Mouse (Mus musculus) kidney, adult 18-20 months (tissue): ENCODE measurements around the gene Nxpe3.
"Not testable (repeated sequence)": the region's sequence is repeated elsewhere in the genome, so short reads cannot be mapped to it uniquely, and the experiment has no call there.

Experiments used
- DNase-seq: peaks from one replicate; pipeline ENCODE4 v3.0.0; 2021

Gene Nxpe3

GRCm38 (mm10) chr16:55889451-55889850 is 5.6 kb downstream of the Nxpe3 start:
- DNase-seq = no peak

- DNase-seq = no peak
These were observed 6.5 kb downstream of the Nxpe3 start for GRCm38 (mm10) chr16:55888584-55888960.

DNA sequence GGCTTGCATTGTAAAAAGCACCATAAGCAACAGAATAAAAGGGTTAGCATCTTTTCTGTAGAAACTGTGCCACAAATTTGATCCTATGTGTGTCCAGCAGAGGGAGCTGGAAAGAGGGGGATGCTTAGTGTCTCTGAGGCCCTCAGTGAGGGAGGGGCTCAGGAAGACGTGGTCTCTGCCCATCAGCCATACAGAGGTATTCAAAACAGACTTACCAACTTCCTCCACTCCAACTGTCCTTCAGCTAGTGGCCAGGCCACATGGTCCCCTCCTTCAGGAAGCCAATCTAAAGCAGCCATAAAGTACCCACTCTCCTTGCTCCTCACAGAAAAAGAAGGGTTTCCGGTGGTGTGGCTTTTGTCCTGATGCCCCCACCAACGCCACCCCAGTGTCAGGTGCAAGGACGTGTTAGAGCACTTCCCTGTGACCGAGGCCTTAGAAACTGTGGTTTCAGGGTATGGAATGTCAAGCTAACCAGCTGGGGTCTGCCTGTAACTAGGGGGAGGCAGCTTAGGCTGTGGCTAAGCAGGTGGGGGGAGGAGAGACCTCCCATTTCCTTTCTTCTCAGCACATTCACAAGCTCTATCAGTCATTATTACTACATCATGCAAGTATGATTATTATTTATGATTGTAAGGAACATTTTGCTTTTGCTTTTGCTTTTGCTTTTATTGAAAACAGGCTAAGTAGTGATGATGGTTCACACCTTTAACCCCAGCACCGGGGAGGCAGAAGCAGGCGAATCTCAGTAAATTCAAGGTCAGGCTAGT is 7.1 kb downstream of the Nxpe3 start:
- no peak for DNase-seq

- no peak for DNase-seq
These were observed 10.8 kb downstream of the Nxpe3 start for GRCm38 (mm10) chr16:55884246-55884645.

DNA sequence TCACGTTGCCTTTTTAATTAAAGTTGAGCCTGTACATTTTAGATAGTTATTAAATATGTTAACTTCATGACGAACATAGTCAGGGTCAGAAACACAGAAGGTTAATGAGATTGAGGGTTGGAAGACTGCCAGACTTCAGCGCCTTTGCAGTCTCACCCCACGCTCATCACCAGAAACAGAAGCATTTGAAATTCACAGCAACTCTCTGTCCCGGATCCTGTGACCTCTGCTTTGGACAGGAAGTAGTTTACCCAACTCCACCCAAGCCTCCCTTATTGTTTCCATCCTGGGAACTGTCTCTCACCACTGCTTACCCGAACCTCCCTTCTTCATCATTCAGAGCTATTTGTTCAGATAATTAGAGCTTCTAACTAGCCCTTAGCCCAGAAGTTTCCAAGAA is 19.1 kb downstream of the Nxpe3 start:
- DNase-seq = no peak

GRCm38 (mm10) chr16:55863832-55864231 is 31.3 kb downstream of the Nxpe3 start:
- no peak for DNase-seq

DNA sequence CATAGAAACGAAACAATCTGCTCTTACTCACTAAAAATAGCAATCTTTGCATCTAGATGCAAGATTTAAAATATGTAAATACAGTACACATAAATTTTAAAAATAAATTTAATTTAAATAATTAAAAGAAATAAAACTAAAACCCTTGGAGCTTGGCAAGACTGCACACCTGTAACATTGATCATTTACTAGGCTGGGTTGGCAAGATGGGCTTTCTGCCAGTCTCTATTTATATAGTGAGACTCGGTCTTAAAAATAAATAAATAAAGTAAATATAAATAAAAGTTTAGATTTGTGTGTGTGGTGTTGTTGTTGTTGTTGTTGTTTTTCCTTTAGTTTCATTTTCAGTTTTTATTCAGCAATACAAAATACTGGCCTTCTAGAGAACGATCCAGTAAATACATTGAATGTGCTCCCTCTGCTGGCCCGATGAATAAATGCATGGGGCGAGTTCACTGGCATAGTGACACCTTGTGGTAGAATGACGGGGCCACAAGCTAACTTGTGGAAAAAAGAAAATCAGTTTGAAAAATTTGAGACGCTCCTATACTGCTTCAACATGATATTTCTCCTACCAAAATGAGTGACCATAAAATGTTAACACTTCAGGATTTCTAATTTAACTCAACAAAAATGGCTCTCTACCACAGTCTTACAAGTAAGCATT is 31.8 kb downstream of the Nxpe3 start:
- DNase-seq = peak; percentile 74

- DNase-seq = no peak
These were observed 34.0 kb downstream of the Nxpe3 start for GRCm38 (mm10) chr16:55861104-55861503.

DNA sequence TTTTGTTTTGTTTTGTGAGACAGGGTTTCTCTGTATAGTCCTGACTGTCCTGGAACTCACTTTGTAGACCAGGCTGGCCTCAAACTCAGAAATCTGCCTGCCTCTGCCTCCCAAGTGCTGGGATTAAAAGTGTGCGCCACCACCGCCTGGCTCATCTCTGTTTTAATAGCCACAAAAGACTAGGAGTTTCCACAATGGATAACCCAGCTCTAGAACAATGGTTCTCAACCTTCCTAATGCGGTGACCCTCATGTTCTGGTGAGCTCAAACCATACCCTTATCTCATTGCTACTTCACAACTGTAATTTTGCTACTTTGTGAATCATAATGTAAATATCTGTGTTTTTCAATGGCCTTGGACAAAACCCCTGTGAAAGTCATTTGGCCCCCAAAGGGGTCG is 35.7 kb downstream of the Nxpe3 start:
- DNase-seq = not testable (repeated sequence)

- peak; percentile 77 for DNase-seq
These were observed 36.6 kb downstream of the Nxpe3 start for GRCm38 (mm10) chr16:55858465-55858864.

DNA sequence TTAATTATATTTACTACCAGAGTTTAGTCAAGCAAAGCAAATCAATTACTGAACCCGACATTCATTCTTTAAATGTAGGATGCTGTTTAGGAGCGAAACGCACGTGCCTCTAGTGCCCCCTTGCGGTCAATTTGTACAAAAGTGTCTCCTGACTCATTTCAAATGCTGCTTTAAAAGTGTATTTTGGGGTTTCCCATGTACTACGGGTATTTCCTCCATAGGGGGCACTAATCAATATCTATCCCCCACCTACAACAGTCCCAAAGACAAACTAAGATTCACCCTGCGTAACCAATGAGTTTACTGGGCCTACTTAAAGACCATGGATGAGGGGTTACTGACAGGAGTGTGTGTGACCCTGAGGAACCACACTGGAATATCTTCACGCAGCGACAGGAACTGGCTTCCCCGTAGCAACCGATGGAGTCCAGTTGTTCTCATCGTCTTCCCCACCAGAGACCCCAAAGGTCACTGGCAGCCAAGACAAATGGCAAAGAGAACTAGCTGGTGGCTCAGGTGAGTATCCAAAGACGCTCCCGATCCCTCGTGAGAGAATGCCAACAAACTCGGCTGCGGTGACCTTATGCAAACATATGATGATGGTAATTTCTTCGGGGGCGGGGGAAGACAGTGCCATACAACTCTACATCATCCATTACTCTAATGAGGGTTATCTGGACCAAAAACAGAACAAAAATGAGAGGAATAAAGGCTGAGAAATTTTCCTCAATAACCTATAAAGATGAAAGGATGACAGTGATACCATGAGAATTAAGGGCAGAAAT is 42.0 kb downstream of the Nxpe3 start:
- DNase-seq = peak; percentile 73

- DNase-seq = no peak
These were observed 42.6 kb downstream of the Nxpe3 start for GRCm38 (mm10) chr16:55852515-55852914.

DNA sequence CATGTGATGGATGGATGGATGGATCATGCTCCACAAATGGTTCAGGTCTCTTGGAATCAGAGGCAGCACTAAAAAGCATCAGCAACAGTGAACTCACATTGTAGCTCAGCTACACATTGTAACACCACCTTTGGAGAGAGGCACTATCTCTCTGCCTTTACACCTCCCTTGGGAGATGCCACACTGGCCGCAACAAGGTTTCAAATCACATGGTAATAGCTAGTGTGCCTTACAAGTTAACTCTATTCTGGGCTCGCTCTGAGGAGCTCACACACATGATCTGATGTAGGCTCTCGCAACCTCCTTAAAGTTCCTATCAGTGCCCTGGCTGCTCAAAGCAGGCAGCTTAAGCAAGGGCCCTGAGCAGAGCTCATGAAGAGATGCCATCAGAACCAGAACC is 44.6 kb downstream of the Nxpe3 start:
- DNase-seq = no peak

- no peak for DNase-seq
These were observed 47.4 kb downstream of the Nxpe3 start for GRCm38 (mm10) chr16:55847679-55848078.

- DNase-seq = no peak
These were observed 50.2 kb downstream of the Nxpe3 start for GRCm38 (mm10) chr16:55844847-55845246.

DNA sequence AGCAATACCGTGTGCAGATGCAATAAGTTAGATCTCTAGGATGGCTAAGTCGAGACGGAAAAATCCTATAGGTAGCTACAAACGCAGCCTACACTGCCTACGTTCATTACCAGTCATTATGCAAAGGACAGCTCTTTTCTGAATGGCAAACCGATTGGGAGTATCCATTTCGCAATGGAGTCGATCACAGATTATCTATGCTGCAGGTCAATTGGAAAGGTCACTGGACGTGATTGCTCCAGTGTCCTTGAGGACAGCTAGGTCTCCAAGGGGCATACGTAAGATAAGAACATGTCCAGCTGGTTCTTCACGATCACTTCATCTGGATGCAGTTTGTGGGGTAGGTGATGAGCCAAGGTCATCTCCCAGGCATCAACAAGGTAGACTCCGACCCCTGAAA is 51.2 kb downstream of the Nxpe3 start:
- DNase-seq = no peak

DNA sequence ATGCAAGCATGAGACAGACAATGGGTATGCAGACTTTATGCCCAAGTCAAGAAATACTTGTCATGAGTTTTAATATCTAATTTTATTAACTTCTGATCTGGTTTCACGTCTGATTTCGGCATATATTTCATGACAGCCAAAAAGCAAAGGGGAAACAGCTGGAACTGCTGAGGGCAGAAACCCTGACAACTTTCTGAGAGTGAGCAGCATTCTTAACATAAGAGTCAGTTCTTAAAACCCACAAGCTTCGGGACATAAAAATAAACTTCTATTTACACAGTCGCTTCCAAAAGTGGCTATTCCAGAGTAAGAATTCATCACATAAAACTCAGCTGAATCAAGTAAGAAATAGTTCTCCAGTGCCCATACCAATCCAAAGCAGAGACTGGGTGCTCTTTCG is 52.0 kb downstream of the Nxpe3 start:
- no peak for DNase-seq

DNA sequence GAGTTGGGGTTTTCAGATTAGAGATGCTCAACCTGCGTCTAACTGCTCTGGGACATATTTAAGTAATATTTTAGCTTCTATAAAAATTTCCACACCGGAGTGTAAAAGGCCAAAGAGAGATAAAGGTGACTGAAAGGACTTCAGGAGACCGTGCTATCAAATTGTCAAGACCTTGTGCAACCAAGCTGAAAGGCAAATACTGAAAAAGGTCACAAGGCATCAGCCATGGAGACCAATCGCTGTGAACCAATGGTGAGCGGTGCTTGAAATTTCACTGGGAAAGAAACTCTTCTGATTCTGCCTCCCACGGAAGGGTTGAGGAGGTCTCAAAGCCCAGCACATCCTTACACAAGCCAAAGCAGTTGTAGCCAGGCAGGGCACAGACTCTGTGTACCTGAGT is 53.6 kb downstream of the Nxpe3 start:
- no peak for DNase-seq

GRCm38 (mm10) chr16:55838510-55839474 is 56.3 kb downstream of the Nxpe3 start, which contains the start of gene Nfkbiz:
TSS of gene Nfkbiz (minus strand) at chr16:55838899.
- DNase-seq = peak; percentile 93

GRCm38 (mm10) chr16:55838129-55838509 is 57.0 kb downstream of the Nxpe3 start:
- no peak for DNase-seq

- not testable (repeated sequence) for DNase-seq
These were observed 57.4 kb downstream of the Nxpe3 start for GRCm38 (mm10) chr16:55837653-55838052.

- DNase-seq = no peak
These were observed 57.9 kb downstream of the Nxpe3 start for GRCm38 (mm10) chr16:55837168-55837567.

DNA sequence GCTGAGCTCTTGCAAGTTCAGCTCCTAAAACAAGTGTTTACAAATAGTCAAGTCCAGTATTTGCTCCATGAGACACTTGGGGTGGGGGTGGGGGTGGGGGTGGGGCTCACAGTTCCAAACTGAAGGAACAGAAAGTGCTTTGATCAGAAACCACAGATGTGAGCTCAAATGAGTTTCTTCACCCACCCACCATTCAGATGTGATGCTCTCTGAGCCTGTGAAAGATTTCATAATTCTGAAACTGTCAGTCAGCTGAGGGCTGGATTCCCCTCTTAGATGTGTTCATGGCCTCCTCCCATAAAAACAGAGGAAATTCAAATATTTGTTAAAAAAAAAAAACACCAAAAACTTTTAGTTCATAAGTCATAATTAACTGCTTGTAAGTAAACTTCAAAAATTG is 59.3 kb downstream of the Nxpe3 start:
- no peak for DNase-seq
